Mouse (Mus musculus) neutrophil, adult 5-6 weeks (primary cell): ENCODE measurements around the gene Tcn2. TPM values are rescaled to one million over a fixed set of nuclear protein-coding genes. Genes with fewer than 3 reads are reported as not detected.
"Not testable (repeated sequence)": the region's sequence is repeated elsewhere in the genome, so short reads cannot be mapped to it uniquely, and the experiment has no call there.

Source experiments
- ATAC-seq: fragments of 151-379, 151-347 bp; 2 replicates; pipeline ENCODE4 v1.8.0; 2017; ENCODE audit warnings: mild to moderate bottlenecking, moderate TSS enrichment; ENCODE audit not compliant: insufficient number of reproducible peaks, poor library complexity, low FRiP score, severe bottlenecking; ENCODE audit errors: extremely low read depth
- total RNA-seq: library from RNA; stranded (forward); fragments of 200-1000 nt; gene quantifications from 2 replicates; pipeline ENCODE4 v1.2.3, GENCODE M21; 2017

Tcn2 gene
- total RNA-seq, 1 experiment from 2014 or later: 82.4 TPM

DNA sequence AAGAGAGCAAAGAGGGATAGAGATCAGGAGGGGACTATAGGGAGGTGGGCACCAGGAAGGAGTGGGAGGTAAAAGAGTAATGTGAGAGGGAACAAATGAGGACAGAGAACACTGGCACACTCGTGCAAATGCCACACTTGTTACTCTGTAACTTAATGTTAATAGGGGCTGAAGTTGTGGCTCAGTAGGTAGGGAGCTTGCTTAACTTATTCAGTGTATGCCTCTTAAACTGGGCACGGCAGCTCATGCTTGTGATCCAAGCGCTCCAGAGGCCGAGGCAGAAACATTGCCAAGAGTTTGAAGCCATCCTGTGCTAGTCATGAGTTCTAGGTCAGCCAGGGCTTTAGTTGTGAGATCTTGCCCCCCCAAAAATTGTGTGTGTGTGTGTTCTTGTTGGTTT, 3.2 kb upstream of the Tcn2 start:
- no peak for ATAC-seq

DNA sequence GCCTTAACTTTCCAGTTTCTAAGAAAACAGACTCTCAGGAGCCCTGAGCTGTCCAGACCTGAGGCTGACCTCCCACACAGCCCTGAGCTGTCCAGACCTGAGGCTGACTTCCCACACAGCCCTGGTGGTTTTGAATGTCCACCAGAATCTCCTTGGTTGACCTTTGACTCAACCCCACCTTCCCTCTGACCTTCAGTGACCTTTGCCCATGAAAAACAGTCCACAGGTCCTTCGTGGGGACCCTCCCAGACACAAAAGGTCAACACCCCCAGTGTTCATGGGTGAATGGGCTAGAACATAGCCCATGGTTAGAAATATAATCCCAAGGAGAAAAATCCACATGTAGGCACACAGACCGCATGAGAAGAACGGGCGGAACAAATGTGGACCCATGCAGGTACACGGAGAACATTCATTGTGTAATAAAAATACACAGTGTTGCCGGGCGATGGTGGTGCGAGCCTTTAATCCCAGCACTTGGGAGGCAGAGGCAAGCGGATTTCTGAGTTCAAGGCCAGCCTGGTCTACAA, 1.9 kb upstream of the Tcn2 start:
- no peak for ATAC-seq

DNA sequence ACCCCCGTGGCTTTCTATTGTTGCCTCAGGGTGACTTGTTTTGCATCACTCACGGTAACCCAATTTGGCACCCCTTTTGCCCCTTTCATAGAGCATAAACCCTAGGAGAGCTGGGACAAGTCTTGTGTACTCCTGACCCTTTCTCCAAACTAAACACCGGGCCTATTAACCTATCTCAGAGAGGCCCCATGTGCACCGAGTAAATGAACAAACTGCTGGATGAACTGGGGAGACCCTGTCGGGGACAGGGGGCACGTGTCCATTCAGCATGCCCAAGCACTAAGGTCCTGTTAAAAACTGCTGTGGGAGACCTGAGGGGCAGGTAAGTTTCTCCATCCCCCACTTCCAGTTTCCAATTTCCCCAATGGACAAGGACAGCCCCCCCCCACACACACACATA, 1.0 kb downstream of the Tcn2 start:
- ATAC-seq: no peak

DNA sequence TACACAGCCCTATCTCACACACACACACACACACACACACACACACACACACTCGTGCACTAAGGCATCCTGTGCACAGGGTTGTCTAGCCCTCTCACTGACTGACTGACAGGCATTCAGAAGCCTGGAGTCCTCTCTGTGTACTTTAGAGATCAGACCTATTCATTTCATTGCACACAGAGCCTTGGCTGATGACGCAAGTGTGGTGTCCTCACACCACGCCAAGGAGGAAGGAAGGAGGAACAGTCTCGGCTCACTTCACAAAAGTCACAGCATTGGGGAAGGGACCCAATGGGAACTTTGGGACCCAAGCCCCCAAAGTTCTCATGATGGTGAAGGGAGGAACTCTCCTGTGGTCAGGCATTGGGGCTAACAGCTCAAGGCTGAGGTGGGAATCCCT, 1.9 kb downstream of the Tcn2 start:
- ATAC-seq: peak; percentile 77

DNA sequence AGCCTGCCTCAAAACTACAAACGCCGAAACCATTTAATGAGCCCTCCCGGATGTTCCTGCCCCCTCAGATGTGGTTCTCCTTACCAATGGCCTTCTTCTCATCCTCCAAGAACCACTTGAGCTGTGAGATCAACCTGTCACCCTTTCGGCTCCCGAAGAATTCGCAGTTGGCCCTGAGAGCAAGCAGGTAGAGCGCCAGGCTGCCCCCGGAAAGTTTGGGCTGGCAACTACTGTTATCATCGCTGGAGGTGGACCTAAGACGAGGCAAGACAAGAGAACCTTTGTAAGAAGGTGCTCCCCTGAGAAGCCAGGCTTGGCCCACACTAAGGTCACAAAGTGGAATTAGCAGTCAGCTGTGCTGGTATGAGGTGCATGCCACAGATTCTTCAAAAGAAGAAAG, 6.0 kb downstream of the Tcn2 start:
- no peak for ATAC-seq

DNA sequence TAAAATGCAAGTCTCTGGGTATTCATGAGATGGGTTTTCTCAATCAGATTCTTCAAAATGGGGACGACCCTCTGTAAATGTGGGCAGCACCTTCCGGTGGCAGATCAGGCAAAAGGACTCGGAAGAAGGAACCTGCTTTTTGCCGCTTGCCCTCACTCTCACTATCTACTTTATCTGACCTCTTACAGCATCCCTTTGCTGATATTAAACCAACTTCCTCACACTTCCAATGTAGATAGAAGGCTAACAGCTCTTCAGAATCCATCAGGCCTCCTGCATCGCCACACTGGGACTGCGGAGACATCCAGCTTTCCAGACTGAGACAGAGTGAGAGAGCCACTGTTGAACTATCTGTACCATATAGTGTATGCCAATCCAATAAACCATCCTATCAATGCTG, 9.2 kb downstream of the Tcn2 start:
- no peak for ATAC-seq

DNA sequence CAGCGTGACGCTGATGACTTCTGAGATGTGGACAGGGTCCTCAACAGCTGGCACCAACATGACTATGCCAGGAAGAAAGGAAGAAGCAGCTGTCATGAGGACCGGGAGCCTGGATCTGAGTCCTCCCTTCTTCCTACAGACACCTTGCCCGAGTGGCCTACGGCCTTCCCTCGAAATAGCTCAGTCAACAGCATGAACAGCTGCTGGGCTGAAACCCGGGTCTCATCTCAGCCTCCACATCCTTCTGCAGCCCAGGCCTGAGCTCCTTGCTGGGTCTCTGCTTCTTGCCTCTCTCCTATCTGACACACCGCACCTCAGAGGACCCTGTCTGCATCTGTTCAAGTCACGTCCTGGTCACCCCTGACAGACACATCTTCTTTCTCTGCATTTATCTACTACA, 9.8 kb downstream of the Tcn2 start:
- ATAC-seq: no peak

DNA sequence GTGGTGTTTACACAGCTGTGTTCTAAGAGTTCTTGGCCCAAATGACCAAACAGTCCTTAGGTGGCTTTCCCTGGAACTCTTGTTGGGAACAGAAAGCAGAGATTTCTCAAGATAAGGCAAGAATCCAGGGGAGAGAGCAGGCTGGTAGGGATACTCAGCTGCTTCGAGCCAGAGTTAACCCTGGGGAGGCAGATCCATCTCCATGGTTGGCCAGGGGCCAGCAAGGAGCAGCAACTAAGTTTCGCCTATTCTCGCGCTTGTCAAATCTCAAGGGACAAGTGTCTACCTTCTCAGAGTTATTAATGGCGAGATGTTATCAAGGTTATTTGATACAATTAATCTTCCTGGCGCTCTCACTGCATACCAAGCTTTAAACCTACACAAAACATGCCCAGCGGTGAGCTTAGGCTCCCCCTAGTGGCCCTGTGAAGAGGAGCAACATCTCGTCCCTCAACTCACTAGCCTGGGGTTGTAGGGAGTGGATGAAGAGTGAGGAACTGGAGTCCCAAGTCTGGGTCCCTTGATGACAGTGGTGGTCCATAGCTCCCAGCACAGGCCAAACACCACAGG, 10.6 kb downstream of the Tcn2 start:
- ATAC-seq: peak; percentile 72

DNA sequence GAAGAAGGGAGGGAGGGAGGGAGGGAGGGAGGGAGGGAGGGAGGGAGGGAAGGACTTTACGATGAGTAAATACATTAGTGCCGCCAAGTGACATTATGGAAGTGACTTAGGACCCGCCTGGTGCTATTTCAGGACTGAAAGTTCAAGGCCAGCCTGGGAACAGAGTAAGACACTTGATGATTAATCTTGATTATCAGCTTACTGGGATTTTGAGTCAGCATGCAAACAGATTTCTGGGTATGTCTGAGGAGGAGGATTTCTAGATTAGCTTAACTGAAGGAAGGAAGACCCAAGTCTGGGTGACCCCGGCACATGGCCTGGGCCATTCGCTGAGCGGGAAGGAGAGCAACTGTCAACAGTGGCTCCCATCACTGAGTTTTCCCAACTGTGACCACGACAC, 11.5 kb downstream of the Tcn2 start:
- ATAC-seq: no peak

DNA sequence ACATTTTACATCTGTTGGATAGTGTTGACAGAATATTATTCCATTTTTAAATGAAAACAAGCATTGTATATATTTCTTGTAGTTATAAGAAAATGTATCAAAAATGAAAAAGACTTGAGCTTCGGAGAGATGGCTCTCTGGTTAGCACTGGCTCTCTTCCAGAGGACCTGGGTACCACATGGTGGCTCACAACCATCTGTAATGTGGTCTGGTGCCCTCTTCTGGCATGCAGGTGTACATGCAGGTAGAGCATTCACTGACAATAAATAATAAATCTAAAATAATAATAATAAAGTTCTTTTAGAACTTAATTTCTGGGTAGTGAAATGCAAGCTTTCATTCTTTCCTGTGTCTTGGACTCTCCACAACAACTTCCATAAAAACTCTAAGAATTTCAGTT, 13.2 kb downstream of the Tcn2 start:
- ATAC-seq: no peak

DNA sequence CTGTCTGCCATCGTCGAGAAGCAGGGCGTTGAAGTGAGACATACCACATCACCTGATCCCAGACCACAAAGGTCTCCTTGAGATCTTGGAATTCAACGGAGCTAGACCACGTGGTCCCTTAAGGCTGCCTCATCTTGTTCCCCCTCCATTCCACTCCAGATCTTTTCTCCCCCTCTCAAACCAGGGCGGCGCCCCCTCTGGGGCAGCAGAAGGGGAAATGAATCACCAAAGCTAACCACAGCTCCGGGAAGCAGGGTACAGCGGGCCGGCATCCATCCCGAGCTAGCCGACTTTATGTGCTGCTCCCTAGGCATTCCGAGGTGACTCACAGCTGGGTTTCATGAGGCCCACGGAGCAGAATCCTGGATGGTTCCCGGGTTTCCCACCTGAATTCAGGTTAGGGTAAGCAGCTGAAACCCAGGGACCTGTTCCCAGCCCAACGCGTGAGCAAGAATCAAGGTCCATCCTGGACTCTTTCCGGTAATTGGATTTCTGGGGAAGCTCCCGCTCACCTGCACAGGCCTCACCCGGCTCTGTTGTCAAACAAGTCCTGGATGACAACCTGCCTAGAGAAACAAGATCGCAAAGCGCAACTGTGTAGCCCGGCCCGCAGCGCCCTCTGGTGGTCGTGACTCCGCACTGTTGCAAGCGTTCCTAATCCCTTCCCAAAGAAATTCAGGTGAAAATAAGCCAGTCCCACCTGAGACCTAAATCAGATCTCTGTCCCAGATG, 17.7 kb downstream of the Tcn2 start, which contains the start of gene Slc35e4:
Gene Slc35e4 (minus strand): TSS at position 556 of the 732 bp plus-strand sequence.
- ATAC-seq: peak; percentile 69

DNA sequence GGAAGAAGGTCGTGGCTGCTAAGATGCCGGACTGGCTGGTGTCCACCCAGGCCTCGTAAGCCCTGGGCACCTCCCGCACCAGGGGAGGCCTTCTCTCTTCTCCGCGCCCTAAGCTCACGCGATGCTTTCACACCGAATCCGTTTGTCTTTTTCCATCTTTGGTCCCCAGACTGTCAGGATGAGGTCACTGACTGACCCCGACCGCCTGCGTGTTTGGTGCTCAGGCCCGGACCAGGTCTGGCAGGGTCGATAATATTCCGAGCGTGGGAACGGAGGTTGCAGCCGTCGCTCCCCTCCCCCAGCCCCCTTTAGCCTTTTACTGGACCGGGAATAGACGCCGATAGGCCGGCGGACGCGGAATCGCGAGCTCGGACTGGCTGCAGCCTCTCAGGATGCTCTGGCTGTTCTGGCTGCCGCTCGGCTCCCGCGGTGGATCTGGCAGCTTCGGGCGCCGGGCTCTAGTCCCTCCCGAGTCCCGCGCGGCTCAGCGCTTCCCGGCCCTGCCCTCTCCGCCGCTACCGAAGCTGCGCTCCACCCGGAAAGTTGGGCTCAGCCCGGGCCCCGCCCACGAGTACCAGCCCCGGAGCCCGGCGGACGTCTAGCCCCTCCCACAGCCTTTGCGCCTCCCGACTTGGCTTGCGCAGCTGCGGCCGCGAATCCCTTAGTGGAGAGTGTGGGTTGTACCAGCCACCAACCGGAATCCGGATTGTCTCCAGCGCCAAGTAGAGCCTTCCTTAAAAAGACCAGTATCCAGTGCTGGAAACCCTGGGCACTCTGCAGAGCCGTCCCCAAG, 18.4 kb downstream of the Tcn2 start:
- ATAC-seq: peak; percentile 60

DNA sequence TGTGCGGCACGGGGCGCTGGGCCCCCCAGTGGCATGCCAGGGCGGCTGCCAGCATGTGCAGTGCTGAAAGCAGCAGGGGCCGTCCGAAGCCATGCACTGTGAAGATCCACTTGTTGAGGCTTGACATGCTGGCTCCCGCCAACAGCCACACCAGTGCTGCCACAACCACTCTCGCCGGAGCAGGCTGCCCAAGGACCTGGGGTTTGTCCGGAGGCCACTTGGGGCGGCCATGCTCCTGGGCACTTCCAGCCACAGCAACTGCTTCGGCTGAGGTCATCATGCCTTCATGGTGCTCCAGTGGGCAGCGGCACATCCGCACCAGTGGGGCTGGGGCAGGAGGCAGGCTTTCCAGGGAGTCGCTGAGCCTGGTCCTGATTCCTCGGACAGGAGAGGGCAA, 19.1 kb downstream of the Tcn2 start:
- ATAC-seq: no peak

DNA sequence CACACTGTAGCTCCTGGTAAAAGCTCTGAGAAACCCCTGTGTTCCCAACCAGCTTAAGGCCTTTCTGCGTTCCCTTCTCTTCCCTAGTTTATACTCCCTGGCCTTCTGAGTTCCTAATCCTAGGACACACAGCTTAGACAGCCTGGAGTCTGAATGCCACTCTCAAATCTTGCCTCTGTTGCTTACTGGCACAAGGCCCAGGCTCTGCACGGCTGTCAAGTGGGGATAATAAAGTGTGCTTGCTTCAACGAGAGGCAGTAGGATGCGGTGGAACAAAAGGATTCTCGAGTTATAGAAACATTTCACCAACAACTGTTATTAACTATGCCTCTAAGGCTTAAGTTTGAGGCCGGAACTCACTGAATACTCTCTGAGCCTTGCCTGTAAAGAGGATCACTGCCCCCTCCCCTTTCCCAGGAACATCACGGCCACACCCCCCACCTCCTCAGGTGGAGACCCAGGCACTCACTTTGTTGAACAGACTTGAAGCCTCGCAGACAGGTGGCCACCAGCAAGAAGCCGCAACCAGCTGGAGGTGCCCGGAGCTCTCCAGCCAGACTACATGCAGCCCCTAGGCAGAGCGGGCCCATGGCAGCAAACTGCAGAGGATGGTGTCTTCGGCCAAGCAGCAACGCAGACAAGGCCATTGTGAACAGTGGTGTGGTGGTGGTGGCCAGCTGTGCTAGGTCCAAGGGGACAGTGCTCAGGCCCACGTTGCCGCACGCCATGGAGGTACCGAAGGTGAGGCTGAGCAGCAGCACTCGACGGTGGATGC, 19.7 kb downstream of the Tcn2 start:
- ATAC-seq: no peak

DNA sequence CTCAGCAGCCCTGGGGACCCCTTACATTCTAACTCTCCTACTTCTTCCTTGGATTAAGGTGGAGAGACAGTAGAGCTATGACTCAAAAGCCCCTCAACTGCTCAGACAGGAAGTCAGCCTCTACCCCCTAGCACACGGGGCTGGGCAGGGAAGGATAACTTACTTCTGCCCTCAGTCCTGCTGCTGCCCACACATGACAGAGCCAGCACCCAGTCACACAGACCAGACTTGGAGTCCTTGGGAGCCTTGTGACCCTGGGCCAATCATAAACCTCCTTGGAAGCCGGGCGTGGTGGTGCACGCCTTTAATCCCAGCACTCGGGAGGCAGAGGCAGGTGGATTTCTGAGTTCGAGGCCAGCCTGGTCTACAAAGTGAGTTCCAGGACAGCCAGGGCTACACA, 20.5 kb downstream of the Tcn2 start:
- not testable (repeated sequence) for ATAC-seq

DNA sequence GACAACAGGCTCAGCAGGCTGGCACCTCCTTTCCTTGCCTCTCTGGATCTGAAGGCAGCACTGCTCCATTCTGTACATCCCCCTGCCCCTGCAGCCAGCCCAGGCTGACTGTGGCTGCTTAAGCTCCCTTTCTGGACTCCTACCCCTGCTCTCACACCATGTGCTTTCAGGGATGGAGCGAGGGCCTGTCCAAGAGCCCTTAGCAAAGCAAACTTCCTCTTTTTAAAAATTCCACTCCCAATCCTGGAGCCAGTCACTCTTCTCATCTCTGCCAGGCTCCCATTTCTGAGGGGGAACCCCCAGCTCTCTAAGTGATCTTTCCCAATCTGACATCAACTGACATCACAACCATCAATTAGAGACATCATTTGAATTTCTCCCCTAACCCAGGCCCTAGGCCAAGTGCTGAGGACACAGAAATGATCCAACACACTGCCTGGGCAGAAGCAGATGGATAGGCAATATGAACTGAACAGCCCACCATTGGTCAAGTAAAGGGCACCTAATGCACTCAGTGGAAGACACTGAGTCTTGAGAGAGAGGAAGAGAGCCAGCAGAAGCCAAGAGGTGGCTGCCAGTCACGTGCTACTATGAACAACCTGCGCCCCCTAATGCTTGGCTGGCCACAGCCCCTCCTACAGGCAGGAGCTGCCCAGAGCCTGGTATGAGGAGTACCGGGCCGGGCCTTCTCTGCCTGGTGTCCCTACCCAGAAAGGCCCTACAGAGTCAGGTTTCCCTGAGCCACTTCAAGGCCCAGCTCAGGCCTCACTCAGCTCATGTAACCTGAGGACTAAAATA, 21.2 kb downstream of the Tcn2 start:
- no peak for ATAC-seq

DNA sequence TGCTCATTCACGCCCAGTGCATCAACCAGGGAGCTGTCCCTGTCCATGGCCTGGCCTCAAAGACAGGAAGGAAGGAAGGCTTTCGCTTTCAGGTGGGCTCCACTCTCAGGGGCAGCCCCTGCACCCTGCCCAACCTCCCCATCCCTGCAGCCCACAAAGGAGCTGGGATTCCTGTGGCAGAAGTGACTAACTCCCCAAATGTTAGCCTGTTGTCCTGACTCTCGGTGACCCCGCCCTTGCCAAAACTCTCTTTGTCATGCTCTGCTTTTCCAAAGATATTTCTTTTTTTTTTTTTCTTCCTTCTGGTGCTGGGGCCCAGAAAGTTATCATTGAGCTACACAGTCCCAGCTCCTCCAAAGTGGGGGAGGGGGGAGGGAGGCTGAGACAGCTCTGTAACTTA, 22.7 kb downstream of the Tcn2 start:
- no peak for ATAC-seq

DNA sequence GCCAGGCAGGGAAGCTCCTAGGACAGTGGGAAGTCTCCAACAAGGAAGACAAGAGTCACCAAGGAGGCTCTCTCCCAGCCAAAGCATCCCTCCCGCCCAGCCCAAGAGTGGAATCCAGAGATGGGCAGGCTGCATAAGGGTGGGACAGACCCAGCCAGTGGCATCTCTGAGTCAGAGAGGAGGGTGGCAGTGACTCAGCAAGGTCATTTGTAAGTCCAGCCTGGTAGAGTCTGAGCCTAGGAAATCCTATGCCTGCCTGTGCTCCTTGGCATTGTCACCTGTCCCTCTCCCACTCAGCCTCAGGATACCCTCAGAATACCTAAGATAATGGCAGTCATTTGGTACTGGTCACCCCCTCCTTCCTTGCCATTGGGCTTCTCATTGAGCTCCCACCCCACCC, 26.5 kb downstream of the Tcn2 start:
- no peak for ATAC-seq
